Mouse (Mus musculus): ENCODE measurements around the gene Cacna1a.
"Not testable (repeated sequence)": the region's sequence is repeated elsewhere in the genome, so short reads cannot be mapped to it uniquely, and the experiment has no call there.

Gene Cacna1a

GRCm38 (mm10) chr8:84474456-84474855 is 86.2 kb downstream of the Cacna1a start:
- no peak for DNase-seq

DNA sequence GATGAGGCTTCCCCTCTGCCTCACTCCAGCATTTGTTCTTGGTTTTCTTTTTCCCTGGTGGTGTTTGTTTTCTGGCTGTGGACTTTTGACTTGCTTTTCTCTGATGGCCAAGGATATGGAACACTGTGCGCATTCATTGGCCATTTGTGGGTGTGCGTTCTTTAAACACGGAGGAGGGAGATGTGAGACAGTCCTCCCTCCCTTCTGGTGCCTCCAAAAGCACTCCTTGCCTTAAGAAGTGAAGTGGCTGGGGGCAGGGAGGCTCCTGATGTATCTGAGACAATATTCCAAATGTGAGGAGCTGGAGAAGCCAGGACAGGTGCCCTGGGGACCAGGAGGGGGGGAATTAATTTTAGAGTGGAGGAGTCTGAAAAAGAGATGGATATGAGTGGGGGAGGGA is 89.1 kb downstream of the Cacna1a start:
- DNase-seq = no peak

DNA sequence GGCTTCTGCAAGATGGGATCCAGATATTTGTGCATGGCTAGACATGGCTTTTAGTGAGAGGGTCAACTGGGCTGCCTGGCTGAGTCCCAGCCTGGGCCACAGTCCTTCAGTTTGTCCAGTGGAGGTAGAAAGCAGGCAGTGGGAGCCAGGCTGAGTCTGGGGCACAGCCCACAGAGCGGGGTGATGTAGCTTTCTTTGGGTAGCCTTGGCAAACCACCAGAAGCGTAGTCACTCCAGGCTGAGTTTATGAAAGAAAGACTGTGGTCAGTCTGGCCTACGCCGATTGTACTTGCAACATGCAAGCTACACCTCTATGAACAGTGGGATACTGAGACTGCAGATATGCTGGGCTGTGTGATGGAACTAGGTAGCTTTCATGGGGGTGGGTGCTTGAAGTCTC is 94.8 kb downstream of the Cacna1a start:
- DNase-seq = peak in 1 of 2 experiments; percentile 37

GRCm38 (mm10) chr8:84485366-84485765 is 97.1 kb downstream of the Cacna1a start:
- DNase-seq = no peak

DNA sequence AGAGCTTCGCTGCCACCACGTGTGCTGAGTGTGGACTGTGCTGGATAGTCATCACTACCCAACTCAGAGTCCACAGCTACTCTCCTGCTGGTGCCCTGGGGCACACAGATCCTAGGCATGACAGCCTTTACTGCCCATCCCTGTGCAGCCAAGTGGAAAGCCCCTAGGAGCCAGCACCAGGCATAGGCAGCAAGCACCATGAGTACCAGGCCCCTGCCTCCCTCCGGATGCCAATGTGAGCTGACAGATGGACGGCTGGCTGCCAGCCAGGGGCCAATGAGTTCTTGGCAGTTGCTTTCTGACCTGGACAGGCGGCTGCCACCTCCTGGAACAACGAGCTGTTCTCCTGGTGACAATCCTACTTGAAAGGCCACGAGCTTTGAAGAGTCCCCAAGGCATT is 97.6 kb downstream of the Cacna1a start:
- DNase-seq = peak; percentile 98 to 99

DNA sequence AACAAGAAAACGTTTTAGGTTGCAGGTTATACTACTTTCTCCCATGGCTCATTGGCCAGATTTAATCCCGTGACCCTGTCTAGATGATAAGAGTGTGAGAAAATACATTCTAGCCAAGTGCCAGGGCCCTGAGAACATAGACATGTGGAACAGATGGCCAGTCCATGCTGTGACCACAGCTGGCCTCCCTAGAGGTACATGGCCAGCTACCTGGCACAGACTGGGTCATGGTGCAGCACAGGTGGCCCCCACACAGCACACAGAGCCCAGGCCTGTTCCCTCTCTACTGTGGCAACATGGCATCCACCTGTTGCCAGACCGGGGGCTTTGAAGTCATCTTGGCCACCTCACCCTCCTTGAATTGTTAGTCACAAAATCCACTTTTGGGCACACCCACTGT is 101.0 kb downstream of the Cacna1a start:
- DNase-seq = peak; percentile 65

DNA sequence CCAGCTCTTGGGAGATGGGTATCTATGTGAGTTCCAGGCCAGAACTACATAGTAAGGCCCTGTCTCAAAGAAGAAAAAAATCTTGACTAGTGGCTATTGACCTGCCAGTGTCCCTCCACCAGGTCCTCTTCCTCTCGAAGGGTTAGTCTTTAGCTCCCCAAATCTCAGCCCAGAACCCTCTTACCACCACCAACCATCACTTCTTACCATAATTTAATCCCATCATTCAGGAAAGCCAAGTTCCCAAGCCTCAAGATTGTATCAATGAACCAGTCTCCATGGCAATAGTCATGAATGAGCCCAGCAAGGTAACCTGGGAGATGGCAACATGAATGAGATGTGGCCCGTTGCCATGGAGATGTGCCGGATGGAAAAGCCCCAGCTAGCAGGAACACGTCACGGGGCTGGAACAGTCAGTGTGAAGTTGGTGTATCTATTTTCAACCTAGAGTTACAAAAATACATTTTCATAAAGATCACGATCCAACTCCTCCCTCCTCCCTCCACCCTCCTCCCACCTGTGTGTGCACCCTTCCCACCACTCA is 106.4 kb downstream of the Cacna1a start:
- peak; percentile 75 to 79 for DNase-seq

DNA sequence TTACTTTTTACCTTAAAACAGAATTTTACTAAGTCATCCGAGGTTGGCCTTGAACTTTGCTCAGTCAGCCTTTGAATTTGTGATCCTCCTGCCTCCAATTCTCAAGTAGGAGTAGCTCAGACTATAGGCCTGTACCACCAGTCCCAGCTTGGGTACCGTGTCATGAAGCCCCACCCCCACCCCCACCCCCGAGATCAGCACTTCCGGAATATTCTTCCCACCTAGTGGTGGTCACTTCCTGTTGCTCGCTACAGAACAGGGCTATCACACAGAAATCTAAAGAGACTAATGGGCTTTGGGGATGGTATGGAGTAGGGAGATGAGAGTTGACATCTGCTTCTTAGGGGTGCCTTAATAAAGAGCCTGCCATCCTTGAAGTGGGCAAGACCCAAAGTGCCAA is 112.9 kb downstream of the Cacna1a start:
- no peak for DNase-seq

GRCm38 (mm10) chr8:84501671-84502308 is 113.5 kb downstream of the Cacna1a start:
- DNase-seq = peak in 1 of 2 experiments; percentile 46

DNA sequence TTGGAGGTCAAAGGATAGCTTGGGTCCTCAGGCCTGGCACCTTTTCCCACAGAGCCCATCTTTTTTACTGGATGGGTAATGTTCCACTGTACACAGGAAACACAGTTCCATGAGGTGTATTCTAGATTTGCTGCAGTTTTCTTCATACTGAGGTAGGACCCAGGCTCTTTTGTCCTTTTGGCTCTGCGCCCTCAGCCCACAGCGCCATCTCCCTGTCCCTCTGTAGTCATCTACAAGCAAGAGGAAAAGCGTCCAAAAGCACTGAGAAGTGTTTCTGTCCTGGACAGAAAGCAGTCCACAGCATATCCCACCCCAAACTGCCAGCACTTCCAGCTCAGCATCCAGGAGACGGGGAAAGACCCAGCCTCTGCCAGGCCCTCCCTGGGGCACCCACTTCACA is 114.4 kb downstream of the Cacna1a start:
- peak; percentile 74 to 80 for DNase-seq

DNA sequence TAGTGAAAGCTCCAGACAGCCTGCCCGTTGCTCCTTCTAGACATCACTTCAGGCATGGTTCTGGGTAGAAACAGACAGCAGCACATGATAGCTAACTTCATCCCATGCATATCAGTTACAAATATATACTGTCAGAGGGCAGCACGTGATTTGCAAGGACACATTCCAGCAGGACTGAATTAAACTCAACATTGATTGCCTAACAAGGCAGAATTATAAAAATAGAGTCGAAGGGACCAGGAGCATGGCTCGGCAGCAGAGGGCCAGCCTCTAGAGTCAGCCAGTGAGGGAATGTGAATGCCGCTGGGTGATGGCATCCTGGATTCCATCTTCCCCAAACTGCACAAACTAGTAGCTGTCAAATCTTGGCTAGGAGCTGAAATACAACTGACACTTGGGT is 119.0 kb downstream of the Cacna1a start:
- DNase-seq = no peak

DNA sequence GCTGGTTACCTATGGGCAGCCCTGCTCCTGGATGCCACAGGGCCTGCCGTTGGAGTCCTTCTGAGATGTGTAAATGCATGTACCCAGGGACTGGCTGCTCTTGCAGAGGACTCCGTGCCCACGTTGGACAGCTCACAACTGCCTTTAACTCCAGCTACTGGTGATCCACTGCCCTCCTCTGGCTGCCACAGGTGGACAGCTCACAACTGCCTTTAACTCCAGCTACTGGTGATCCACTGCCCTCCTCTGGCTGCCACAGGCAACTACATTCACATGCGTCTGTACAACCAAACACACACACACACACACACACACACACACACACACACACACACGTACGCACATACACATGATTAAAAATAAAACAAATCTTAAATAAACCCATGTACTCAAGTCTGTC is 121.5 kb downstream of the Cacna1a start:
- DNase-seq = not testable (repeated sequence)

DNA sequence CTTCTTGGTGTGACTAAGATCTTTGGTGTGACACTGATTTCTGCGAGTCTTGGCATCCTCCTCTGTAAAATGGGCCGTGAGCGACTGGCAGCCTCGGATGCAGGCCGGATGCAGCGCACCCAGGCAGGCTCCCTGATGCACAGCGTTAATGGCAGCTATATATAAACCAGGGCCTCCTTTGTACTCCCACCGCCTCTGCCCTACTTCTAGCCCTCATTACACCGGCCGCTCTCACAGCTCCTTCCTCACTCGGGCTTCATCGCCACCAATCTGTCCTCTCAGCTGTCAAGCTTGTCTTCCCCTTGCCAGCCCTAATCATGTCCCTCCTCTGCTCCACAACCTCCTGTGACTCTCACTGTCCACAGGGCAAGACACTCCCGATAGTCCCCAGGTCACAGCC is 123.4 kb downstream of the Cacna1a start:
- peak; percentile 57 to 62 for DNase-seq

GRCm38 (mm10) chr8:84513765-84514164 is 125.5 kb downstream of the Cacna1a start:
- peak; percentile 70 to 73 for DNase-seq

GRCm38 (mm10) chr8:84518180-84518579 is 129.9 kb downstream of the Cacna1a start:
- DNase-seq = peak in 1 of 2 experiments; percentile 39

GRCm38 (mm10) chr8:84518720-84519119 is 130.5 kb downstream of the Cacna1a start:
- peak in 1 of 2 experiments; percentile 39 for DNase-seq

GRCm38 (mm10) chr8:84519767-84520626 is 131.8 kb downstream of the Cacna1a start:
- no peak for DNase-seq

DNA sequence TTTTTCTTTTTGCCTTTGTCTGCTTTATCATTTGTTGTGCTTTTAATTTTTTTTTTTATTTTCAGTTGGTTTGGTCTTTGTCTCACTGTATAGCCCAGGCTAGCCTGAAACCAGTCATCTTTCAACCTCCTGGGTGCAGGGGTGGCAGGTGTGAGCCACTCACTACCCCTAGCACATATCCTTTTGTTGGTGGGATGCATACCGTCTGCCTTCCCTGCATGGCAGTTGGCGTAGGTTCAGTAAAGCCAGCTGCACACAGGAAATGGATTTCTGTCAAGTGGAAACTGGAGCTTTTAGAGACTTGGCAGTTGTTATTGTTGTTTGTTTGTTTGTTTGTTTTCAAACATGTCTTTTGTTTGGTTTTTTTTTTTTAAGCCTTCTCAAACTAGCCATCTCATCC is 132.8 kb downstream of the Cacna1a start:
- DNase-seq = no peak

GRCm38 (mm10) chr8:84528036-84528435 is 139.8 kb downstream of the Cacna1a start:
- DNase-seq = no peak

DNA sequence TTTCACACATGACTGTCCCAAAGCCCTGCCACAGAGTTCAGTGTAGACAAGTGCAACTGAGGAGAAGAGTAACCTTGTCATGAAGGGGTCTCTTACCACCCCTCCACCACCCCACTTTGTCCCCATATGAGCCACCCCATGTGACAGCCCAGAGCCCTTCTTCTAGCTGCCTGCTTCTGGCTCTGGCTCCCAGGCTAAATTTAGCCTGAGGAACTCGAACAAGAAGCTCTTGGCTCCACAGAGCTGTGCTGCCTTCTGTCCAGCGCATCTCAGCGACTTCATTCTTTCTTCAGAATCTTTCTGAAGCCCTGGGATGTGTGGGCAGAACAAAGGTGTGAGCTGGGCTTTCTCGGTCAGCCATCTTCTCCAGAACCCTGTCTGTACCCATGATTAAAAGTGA is 141.3 kb downstream of the Cacna1a start:
- DNase-seq = peak; percentile 51 to 59

DNA sequence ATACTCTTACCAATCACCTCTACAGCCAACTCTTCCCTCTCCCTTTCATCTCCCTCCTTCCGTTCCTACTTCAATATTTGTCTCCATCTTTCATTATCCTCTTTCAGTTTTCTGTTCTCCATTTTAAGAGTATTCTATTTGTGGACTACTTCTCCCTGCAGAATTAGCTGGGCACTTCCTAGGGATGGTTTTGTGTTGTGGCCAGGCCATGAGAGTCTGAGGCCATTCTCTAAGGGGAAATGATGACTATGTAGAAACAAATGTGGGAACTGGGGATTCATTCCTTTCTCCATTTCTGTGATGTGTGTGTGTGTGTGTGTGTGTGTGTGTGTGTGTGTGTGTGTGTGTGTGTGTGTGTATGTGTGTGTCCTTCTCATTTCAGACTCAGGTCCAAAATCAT is 144.5 kb downstream of the Cacna1a start:
- DNase-seq = no peak

- no peak for DNase-seq
Measured at GRCm38 (mm10) chr8:84533341-84533740, 145.1 kb downstream of the Cacna1a start.

DNA sequence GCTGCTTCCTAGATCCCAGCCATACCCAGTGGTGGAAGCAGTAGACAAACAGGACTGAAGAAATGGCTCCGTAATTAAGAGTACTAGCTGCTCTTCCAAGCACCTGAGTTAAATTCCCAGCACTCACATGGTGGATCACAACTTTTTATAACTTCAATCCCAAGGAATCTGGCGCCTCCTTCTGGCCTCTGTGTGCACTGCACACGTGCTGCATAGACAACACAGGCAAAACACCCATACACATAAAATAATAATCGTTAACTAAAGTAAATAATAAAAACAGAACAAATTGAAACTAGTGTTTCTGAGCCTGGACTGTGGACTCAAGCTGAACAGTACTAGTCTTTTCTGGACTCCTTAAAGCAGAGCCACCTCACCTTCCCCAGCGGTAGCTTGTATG is 148.7 kb downstream of the Cacna1a start:
- DNase-seq = no peak

- no peak for DNase-seq
Measured at GRCm38 (mm10) chr8:84539376-84539775, 151.1 kb downstream of the Cacna1a start.
